ENCODE assay signal across 12 mouse cellular contexts in the genomic region with DNA sequence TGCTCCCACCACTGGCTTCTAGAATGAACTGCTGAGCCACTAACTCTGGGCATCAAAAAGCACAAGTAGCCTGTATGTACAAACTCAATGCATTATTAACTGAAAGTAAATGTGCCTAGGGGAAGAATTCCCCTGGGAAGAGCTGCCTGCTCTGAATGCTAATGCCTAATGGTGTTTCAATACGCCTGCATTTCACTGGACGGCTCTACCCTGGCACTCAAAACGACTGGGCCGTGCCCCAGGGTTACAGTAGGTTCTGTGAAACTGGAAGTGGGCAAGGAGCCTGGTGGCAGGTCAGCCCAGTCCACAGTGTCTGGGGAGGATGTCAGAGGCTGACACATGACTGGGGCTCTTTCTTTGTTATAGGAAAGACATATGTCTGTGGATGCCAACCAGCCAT.
DNase-seq lines count a peak whose midpoint lies in the region; ATAC-seq lines count a peak whose summit lies in the region.
"Had no signal": no experiment of that assay in that cellular context is flagged by ENCODE, and none has a peak within 500 bp of the region (broad histone marks: within the 10 kb centered on the region; RNA-seq: fewer than 3 reads in every experiment).

No protein-coding gene starts in this region.

- no peaks in the 10 kb centered on the region for H3K9me3 ChIP-seq in forebrain, embryonic 16.5 days (ENCODE audit: control insufficient read depth, low read length)
- H3K9me3 ChIP-seq in midbrain, embryonic 16.5 days (replicated peaks; ENCODE audit: control insufficient read depth, low read length, poor library complexity, severe bottlenecking) = no peaks in the 10 kb centered on the region
- H3K9me3 ChIP-seq: limb, embryonic 15.5 days had no signal

- ATAC-seq in forebrain, embryonic 16.5 days = peak; percentile 69
- peak; percentile 66 for ATAC-seq in midbrain, embryonic 16.5 days
- ATAC-seq: lung, postnatal 0 days had no signal

- H3K9ac ChIP-seq in forebrain, embryonic 16.5 days (replicated peaks; ENCODE audit: low read depth, low read length) = no peak overlapping the region
- H3K9ac ChIP-seq in midbrain, embryonic 16.5 days (ENCODE audit: low read depth, low read length) = no peak overlapping the region
- H3K9ac ChIP-seq: limb, embryonic 15.5 days had no signal

- H3K4me3 ChIP-seq in forebrain, embryonic 16.5 days (replicated peaks; ENCODE audit: low read length) = no peak overlapping the region
- no peak overlapping the region for H3K4me3 ChIP-seq in midbrain, embryonic 16.5 days (ENCODE audit: low read depth, low read length)
- H3K4me3 ChIP-seq: limb, embryonic 15.5 days had no signal

- no peaks in the 10 kb centered on the region for H3K27me3 ChIP-seq in forebrain, embryonic 16.5 days (replicated peaks; ENCODE audit: control insufficient read depth, insufficient read depth, low read length)
- H3K27me3 ChIP-seq in midbrain, embryonic 16.5 days (ENCODE audit: control insufficient read depth, insufficient read depth, low read depth, low read length) = no peaks in the 10 kb centered on the region
- H3K27me3 ChIP-seq: limb, embryonic 15.5 days had no signal

- H3K36me3 ChIP-seq in forebrain, embryonic 16.5 days (ENCODE audit: control insufficient read depth, insufficient read depth) = no peaks in the 10 kb centered on the region
- no peaks in the 10 kb centered on the region for H3K36me3 ChIP-seq in midbrain, embryonic 16.5 days (ENCODE audit: control insufficient read depth, insufficient read depth, low read length)
- H3K36me3 ChIP-seq: limb, embryonic 15.5 days had no signal

- DNase-seq in gastrocnemius, postnatal 25 days = peak; percentile 15
- DNase-seq in gastrocnemius, adult 18-20 months (ENCODE audit: low spot score) = no peak
- peak; percentile 51 for DNase-seq in adrenal gland, postnatal 10 days
- no peak for DNase-seq in c-Kit-positive CD71-positive TER-119-positive erythroid progenitor cells, embryonic 14.5 days (ENCODE audit: low spot score)
- DNase-seq in embryo, embryonic 10 days (ENCODE audit: low spot score) = no peak
- no peak for DNase-seq in yolk sac, embryonic 10.5 days (ENCODE audit: low spot score)
- DNase-seq: kidney, adult 18-20 months; thymus, postnatal 25 days had no signal

- 22% methylated on average over 4 of the region's 4 CpGs for WGBS in forebrain, embryonic 16.5 days
- 21% methylated on average over 4 of the region's 4 CpGs for WGBS in midbrain, embryonic 16.5 days

- no peak overlapping the region for H3K4me2 ChIP-seq in forebrain, embryonic 16.5 days (ENCODE audit: low read length)
- no peak overlapping the region for H3K4me2 ChIP-seq in midbrain, embryonic 16.5 days (ENCODE audit: low read length)
- H3K4me2 ChIP-seq: limb, embryonic 15.5 days had no signal

- H3K27ac ChIP-seq in forebrain, embryonic 16.5 days (ENCODE audit: low read length) = no peak overlapping the region; the same call in 1 of the 2 replicates
- no peak overlapping the region for H3K27ac ChIP-seq in midbrain, embryonic 16.5 days (ENCODE audit: low read length)
- H3K27ac ChIP-seq: limb, embryonic 15.5 days had no signal

- peaks cover 11% of the 10 kb centered on the region for H3K4me1 ChIP-seq in forebrain, embryonic 16.5 days (replicated peaks; ENCODE audit: control insufficient read depth, insufficient read depth, low read length)
- H3K4me1 ChIP-seq in midbrain, embryonic 16.5 days (ENCODE audit: control insufficient read depth, insufficient read depth, low read length) = peaks cover 13% of the 10 kb centered on the region
- H3K4me1 ChIP-seq: limb, embryonic 15.5 days had no signal

Comparison
In these comparisons a context has a peak if more than half of its experiments do, and no peak if none do; other contexts are left out.
1. DNase-seq: peak in gastrocnemius, postnatal 25 days (single experiment) and adrenal gland, postnatal 10 days (single experiment); none in gastrocnemius, adult 18-20 months (single experiment), c-Kit-positive CD71-positive TER-119-positive erythroid progenitor cells, embryonic 14.5 days (single experiment), embryo, embryonic 10 days (single experiment) and yolk sac, embryonic 10.5 days (single experiment).